Mouse (Mus musculus) liver, embryonic 14.5 days (tissue): ENCODE data around the gene Crxos.

Source experiments
- CTCF ChIP-seq: IDR thresholded peaks from 2 replicates; pipeline ENCODE4 v1.5.1; 2016; ENCODE audit warnings: antibody characterized with exemption, low read depth, control low read depth
- EP300 ChIP-seq: IDR thresholded peaks from 2 replicates; pipeline ENCODE4 v1.6.1; 2016; ENCODE audit warnings: antibody characterized with exemption, low read depth

DNA sequence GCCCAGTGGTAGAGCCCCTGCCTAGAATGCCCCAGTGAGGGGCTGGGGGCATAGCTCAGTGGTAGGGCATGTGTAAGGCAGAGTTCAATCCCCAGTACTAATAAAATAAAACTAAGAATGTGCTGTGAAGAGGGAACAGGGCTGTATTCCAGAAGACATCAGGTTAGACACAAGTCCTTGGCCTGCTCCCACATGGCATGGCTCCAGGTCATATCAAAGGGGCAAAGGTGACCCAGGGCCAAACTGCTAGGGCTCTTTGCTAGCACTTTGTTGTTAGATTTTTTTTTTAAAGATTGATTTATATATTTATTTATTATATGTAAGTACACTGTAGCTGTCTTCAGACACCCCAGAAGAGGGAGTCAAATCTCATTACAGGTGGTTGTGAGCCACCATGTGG lies 36.0 kb downstream of the Crxos start:
- TF ChIP-seq CTCF (no peak), EP300 (no peak)
